Mouse (Mus musculus): Measurements from ENCODE around the gene Nucb2.

DNA sequence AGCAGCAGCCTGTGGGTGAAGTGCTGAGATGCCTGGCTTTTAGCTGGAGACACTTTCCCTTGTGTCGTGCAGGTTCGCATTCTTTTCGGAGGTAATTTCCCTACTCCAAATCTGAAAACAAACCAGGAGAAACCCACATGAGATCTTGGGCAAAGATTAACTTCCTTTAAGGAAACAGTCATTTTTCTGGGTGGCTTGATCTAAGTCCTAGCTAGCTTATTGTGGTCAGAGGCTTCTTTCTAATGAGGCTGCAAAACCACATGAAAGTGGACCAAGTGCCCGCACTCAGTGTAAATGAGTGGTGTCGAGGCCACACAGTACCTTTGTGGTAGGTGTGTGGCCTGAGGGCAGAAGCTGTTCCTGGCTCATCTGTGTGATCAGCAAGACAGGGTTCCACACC is 20.0 kb upstream of the Nucb2 start:
- TF ChIP-seq CTCF (conservative IDR thresholded peaks at IDR 0.05; ENCODE audit: low read length) (no peak), NANOG (IDR thresholded peaks at IDR 0.05; ENCODE audit: borderline replicate concordance, low read length) (no peak)

Measured in E14TG2a.4 (cell line).